Mouse (Mus musculus) frontal cortex, postnatal 10 days (tissue): Measurements from ENCODE around the gene Gm4884.
"Not testable (repeated sequence)": the region's sequence is repeated elsewhere in the genome, so short reads cannot be mapped to it uniquely, and the experiment has no call there.

ENCODE experiments used
- DNase-seq, 2 experiments: peaks; one replicate each; pipeline ENCODE4 v3.0.0; 2022; ENCODE audit warnings: low spot score in 2 of 2, mixed read lengths in 1 of 2

Gene Gm4884

DNA sequence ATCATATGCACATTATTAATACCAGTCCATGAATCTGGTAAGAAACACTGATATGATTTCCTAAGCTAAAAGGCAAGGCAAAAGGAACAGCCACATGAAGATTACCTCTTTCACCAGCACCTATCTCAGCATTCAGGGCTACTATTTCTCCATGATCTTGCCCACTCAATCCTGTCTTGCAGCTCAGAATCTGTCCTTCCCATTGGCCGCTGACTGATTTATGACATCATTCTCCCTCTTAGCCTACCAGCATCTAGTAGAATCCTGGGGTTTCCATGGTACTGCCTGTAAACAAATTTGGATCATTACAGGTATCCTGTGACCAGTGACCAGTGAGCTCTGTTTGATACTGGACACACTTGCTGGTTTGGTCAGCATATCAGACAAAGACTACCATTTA is at the start of gene Gm4884:
Gene Gm4884 (plus strand): TSS at position 301 of the 400 bp plus-strand sequence.
- not testable (repeated sequence) for DNase-seq

DNA sequence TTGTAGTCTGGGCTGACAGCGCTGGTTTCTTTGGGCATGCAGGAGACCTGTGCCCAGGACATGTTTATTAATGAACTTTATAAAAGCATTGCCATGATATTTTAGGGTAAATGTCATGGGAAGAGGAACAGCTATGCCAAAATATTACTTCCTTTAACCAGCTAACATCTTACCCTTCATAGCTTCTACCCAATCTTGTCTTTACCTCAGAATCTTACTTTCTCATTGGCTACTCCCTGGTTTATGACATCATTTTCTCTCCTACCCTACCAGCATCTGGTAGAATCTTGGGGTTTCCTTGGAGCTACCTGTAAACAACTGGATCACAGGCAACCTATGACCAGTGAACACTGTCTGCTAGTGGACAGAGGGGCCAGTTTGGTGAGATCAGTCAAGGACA is 45.3 kb upstream of the Gm4884 start, which contains the start of gene 4930433I11Rik:
Gene 4930433I11Rik (plus strand): TSS at position 301 of the 400 bp plus-strand sequence.
- DNase-seq = no peak

DNA sequence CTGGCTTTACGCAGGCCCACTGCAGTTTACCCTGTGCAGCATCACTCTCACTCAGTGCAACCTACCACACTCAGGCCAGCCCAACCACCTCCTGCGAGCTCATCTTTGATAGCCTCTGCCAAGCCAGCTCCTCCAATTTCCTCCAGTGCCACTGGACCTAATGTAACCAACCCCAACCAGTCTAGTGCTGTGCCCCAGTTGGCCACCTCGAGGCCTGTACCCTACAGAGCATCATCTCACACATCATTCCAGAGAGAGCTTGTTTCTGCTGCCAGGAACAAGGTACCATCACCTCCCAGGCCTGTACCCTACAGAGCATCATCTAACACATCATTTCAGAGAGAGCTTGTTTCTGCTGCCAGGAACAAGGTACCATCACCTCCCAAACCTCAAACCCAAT is 11.5 kb downstream of the Gm4884 start:
- DNase-seq = not testable (repeated sequence)
